Mouse (Mus musculus) CD4-positive naive resting alpha-beta T cell, adult 76 days (primary cell): ENCODE data around the gene Fam78a. TPM values are rescaled to one million over a fixed set of nuclear protein-coding genes. Genes with fewer than 3 reads are reported as not detected.

Source experiments
- total RNA-seq: library from RNA; stranded (reverse); gene quantifications from one replicate; pipeline ENCODE4 v1.2.4, GENCODE M21; 2023

Gene Fam78a
- 128 TPM for total RNA-seq

DNA sequence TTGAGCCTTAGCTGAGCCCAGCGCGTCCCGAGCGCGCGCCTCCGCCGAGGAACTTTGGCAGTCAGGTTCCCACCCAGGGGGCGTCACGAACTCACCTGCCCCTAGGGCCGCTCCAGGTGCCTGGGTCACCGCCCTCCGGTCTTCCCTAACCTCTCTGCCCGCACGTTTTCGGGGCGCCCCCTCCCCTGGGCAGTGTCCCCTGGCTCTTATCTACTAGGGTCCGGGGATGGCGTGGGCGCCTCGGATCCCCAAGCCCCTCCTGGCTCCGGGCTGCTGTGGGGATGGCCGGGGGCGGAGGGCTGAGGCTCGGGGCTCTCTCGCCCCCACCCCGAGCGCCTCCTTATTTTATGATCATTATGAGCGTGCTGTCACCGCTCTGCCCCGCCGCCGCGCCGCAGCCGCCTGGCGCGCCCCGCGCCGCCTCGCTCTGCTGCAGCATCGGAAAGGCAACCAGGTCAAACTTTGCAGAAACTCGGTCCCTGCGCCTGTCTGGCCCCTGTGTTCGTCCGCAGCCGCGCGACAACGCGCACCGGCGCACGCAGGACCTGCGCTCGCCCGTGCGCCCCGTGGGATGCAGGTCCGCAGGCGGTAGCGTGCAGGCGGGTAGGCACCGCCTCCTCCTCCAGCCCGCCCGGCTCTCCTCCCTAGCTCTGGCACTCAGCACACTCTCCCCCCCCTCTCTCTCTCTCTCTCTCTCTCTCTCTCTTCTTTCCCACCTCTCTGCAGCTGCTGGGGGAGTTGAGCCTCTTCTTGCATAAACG, at the start of gene Fam78a:
Gene Fam78a, minus strand, starts transcription at position 747 of the 761 bp plus-strand sequence.

DNA sequence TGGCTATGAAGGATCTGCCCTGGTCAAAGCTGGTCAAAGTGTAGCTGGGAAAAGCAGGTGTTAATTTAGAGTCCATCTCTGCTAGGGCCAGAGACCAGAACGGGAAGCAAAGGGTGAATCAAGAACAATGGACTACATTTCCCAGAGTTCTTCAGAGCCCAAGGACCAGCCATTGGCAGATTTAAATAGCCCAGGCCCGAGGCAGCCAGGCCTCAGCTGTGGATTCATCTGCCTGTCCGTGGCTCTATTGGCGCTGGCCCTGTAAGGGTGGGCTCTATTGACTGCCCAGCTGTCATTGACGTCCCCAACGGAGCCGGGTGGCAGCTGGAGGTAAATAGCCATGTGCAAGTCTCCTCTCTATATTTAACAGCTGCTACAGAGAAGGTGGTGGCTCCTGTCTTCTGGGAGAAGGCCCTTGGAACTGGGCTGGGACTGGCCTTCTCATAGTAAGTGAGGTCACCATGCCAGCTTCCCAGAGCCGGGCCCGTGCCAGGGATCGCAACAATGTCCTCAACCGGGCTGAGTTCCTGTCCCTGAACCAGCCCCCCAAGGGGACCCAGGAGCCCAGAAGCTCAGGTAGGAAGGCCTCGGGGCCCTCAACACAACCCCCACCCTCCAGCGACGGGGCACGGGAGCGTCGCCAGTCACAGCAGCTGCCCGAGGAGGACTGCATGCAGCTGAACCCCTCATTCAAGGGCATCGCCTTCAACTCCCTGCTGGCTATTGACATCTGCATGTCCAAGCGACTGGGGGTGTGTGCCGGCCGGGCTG, 10.9 kb upstream of the Fam78a start, which contains the start of gene Plpp7:
Gene Plpp7, plus strand, starts transcription at position 178 of the 771 bp plus-strand sequence.

Other genes with a start within 250 kb of the Fam78a start
- 0.47 TPM for gene Fibcd1, start 238.9 kb downstream of the Fam78a start, total RNA-seq
- gene Lamc3, start 197.6 kb downstream of the Fam78a start, total RNA-seq: not detected
- not detected for gene Aif1l, start 134.7 kb downstream of the Fam78a start, total RNA-seq
- gene Nup214, start 110.4 kb downstream of the Fam78a start, total RNA-seq: 110 TPM
- not detected for gene Plpp7, start 10.7 kb upstream of the Fam78a start, total RNA-seq
- gene Prrc2b, start 66.2 kb upstream of the Fam78a start, total RNA-seq: 127 TPM
- 15.0 TPM for gene Pomt1, start 151.7 kb upstream of the Fam78a start, total RNA-seq
- 89.0 TPM for gene Uck1, start 175.3 kb upstream of the Fam78a start, total RNA-seq
- 37.3 TPM for gene Golga2, start 202.5 kb upstream of the Fam78a start, total RNA-seq
- 60.6 TPM for gene Swi5, start 203.2 kb upstream of the Fam78a start, total RNA-seq